Mouse (Mus musculus): ENCODE measurements at regions not wholly inside any gene's neighbourhood (a gene's known extent, or its start where the extent isn't known, plus 50 kb on each side); places are given as distances from the start of the nearest gene placed in this dataset.
A peak's percentile ranks its signal among the peaks of the same experiment; 100 is the strongest.

GRCm38 (mm10) chr9:98164489-98164888 lies 122.7 kb upstream of the Nmnat3 start:
- Histone ChIP-seq H3K27me3 (ENCODE audit: control insufficient read depth, insufficient read depth, low read length) (no peaks in the 10 kb centered on the region), H3K27ac (ENCODE audit: low read depth, low read length) (no peak overlapping the region), H3K4me1 (ENCODE audit: control insufficient read depth, insufficient read depth, low read length) (no peaks in the 10 kb centered on the region), H3K36me3 (ENCODE audit: control insufficient read depth, insufficient read depth, low read length) (no peaks in the 10 kb centered on the region), H3K9ac (replicated peaks; ENCODE audit: low read depth, low read length) (no peak overlapping the region), H3K4me3 (ENCODE audit: low read depth, low read length) (no peak overlapping the region), H3K4me2 (ENCODE audit: low read depth, low read length) (no peak overlapping the region), H3K9me3 (ENCODE audit: control insufficient read depth, low read length) (no peaks in the 10 kb centered on the region)
- 37% methylated on average over 5 of the region's 5 CpGs for WGBS
- ATAC-seq (ENCODE audit: low read depth), result no peak

DNA sequence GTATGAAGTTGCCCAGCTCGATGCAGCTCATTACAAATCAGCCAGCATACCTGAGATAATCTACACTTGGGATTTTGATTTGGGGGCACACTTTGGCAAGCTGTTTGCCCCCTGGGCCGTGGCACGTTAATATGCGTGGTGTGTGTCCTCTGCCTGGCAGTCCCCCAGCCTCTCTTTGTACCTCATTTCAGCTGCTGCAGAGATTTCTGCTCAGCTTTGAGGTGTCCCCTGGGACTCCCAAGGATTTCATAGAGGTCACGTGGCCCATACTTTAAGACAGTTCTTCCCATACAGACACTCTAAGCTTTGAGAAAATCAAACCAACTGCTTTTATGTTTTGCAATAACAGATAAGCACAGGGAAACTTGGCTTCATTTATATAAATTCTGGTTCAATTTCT lies 113.2 kb upstream of the Nmnat3 start:
- 41% methylated on average over 5 of the region's 5 CpGs for WGBS
- H3K27me3 ChIP-seq (ENCODE audit: control insufficient read depth, insufficient read depth, low read length), result no peaks in the 10 kb centered on the region

DNA sequence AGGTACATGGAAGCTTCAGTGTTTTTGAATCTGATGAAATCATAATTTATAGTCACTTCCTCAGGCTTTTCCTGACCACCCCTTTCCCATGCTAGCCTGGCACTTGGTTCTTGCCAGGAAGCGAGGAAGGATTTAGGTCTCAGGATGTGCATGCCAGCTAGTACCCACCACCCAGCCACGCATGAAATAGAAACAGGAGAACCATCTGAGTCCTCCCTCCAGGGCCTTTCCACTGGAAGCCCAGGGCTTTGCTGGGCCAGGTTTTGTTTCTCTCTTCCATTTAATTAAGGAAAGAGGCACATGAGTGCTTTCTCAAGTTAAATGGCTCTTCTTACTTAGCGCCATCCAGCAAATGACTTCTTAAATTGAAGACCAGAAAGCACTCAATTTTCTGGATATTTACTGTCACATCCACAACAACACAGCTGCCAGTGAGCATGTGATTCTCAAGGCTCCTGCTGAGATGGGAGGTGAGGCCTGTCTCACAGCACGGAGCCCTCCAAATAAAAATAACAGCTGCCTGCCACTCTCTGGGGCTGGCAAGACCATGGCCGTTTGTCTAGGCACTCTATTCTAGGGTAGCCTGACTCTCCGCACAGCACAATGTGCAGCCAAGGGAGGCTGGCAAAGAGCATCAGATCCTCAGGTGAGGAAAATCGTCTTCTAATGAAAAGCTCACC lies 110.4 kb upstream of the Nmnat3 start:
- Histone ChIP-seq H3K4me2 (ENCODE audit: low read depth, low read length) (no peak overlapping the region), H3K4me1 (ENCODE audit: control insufficient read depth, insufficient read depth, low read length) (peaks cover 10% of the 10 kb centered on the region), H3K36me3 (ENCODE audit: control insufficient read depth, insufficient read depth, low read length) (no peaks in the 10 kb centered on the region), H3K9ac (replicated peaks; ENCODE audit: low read depth, low read length) (no peak overlapping the region), H3K27me3 (ENCODE audit: control insufficient read depth, insufficient read depth, low read length) (no peaks in the 10 kb centered on the region), H3K4me3 (ENCODE audit: low read depth, low read length) (no peak overlapping the region), H3K9me3 (ENCODE audit: control insufficient read depth, low read length) (no peaks in the 10 kb centered on the region), H3K27ac (ENCODE audit: low read depth, low read length) (no peak overlapping the region)
- 41% methylated on average over 7 of the region's 7 CpGs for WGBS
- ATAC-seq (ENCODE audit: low read depth), result peak; percentile 70

More for the DNA sequence above, 113.2 kb upstream of the Nmnat3 start:
- H3K4me3 ChIP-seq (ENCODE audit: low read depth, low read length), result no peak overlapping the region
- H3K9me3 ChIP-seq (ENCODE audit: control insufficient read depth, low read length), result no peaks in the 10 kb centered on the region
- ATAC-seq (ENCODE audit: low read depth), result no peak
- no peak overlapping the region for H3K9ac ChIP-seq (replicated peaks; ENCODE audit: low read depth, low read length)
- H3K4me1 ChIP-seq (ENCODE audit: control insufficient read depth, insufficient read depth, low read length), result peaks cover 10% of the 10 kb centered on the region
- no peaks in the 10 kb centered on the region for H3K36me3 ChIP-seq (ENCODE audit: control insufficient read depth, insufficient read depth, low read length)
- H3K27ac ChIP-seq (ENCODE audit: low read depth, low read length), result no peak overlapping the region
- no peak overlapping the region for H3K4me2 ChIP-seq (ENCODE audit: low read depth, low read length)

DNA sequence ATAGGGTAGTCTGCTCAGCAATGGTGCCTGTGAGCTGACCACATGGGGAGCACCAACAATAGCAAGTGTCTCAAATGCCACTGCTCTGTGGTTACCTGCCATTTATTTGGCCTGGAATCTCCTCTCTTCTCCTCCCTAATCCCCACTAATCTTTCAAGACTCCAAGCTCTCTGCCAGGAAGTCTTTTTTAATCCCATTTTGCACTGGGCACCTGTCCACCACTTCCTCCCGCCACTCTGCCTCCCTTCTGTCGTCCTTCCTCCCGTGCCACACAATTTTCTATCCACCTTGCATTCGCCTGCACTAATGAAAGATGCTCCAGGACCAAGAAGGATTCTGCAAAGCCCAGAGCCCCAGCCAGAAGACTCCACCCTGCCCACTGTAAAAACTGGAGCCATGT lies 106.5 kb upstream of the Nmnat3 start:
- no peak overlapping the region for H3K27ac ChIP-seq (ENCODE audit: low read depth, low read length)
- 73% methylated on average over 4 of the region's 4 CpGs for WGBS
- H3K4me1 ChIP-seq (ENCODE audit: control insufficient read depth, insufficient read depth, low read length), result peaks cover 4% of the 10 kb centered on the region; the same call in 1 of the 2 replicates
- H3K9me3 ChIP-seq (ENCODE audit: control insufficient read depth, low read length), result no peaks in the 10 kb centered on the region
- no peaks in the 10 kb centered on the region for H3K27me3 ChIP-seq (ENCODE audit: control insufficient read depth, insufficient read depth, low read length)
- H3K4me3 ChIP-seq (ENCODE audit: low read depth, low read length), result no peak overlapping the region
- H3K9ac ChIP-seq (replicated peaks; ENCODE audit: low read depth, low read length), result no peak overlapping the region
- no peaks in the 10 kb centered on the region for H3K36me3 ChIP-seq (ENCODE audit: control insufficient read depth, insufficient read depth, low read length)
- H3K4me2 ChIP-seq (ENCODE audit: low read depth, low read length), result no peak overlapping the region
- ATAC-seq (ENCODE audit: low read depth), result no peak

- no peak overlapping the region for H3K4me2 ChIP-seq (ENCODE audit: low read depth, low read length)
- H3K27ac ChIP-seq (ENCODE audit: low read depth, low read length), result no peak overlapping the region
- H3K4me3 ChIP-seq (ENCODE audit: low read depth, low read length), result no peak overlapping the region
- no peaks in the 10 kb centered on the region for H3K4me1 ChIP-seq (ENCODE audit: control insufficient read depth, insufficient read depth, low read length)
- H3K27me3 ChIP-seq (ENCODE audit: control insufficient read depth, insufficient read depth, low read length), result no peaks in the 10 kb centered on the region
- no peaks in the 10 kb centered on the region for H3K36me3 ChIP-seq (ENCODE audit: control insufficient read depth, insufficient read depth, low read length)
- ATAC-seq (ENCODE audit: low read depth), result no peak
- no peak overlapping the region for H3K9ac ChIP-seq (replicated peaks; ENCODE audit: low read depth, low read length)
- 72% methylated on average over 10 of the region's 10 CpGs for WGBS
- H3K9me3 ChIP-seq (ENCODE audit: control insufficient read depth, low read length), result no peaks in the 10 kb centered on the region
Measured at GRCm38 (mm10) chr9:98186757-98187300, 100.4 kb upstream of the Nmnat3 start.

GRCm38 (mm10) chr9:98194356-98194755 lies 92.9 kb upstream of the Nmnat3 start:
- Histone ChIP-seq H3K4me2 (ENCODE audit: low read depth, low read length) (no peak overlapping the region), H3K9ac (replicated peaks; ENCODE audit: low read depth, low read length) (no peak overlapping the region), H3K4me3 (ENCODE audit: low read depth, low read length) (no peak overlapping the region), H3K9me3 (ENCODE audit: control insufficient read depth, low read length) (no peaks in the 10 kb centered on the region), H3K27me3 (ENCODE audit: control insufficient read depth, insufficient read depth, low read length) (no peaks in the 10 kb centered on the region), H3K27ac (ENCODE audit: low read depth, low read length) (no peak overlapping the region), H3K4me1 (ENCODE audit: control insufficient read depth, insufficient read depth, low read length) (no peaks in the 10 kb centered on the region), H3K36me3 (ENCODE audit: control insufficient read depth, insufficient read depth, low read length) (no peaks in the 10 kb centered on the region)
- 93% methylated on average over 2 of the region's 2 CpGs for WGBS
- no peak for ATAC-seq (ENCODE audit: low read depth)

GRCm38 (mm10) chr9:98218824-98219223 lies 68.4 kb upstream of the Nmnat3 start:
- no peaks in the 10 kb centered on the region for H3K27me3 ChIP-seq (ENCODE audit: control insufficient read depth, insufficient read depth, low read length)
- 50% methylated on average over 2 of the region's 2 CpGs for whole genome bisulfite sequencing
- no peak overlapping the region for H3K27ac ChIP-seq (ENCODE audit: low read depth, low read length)
- no peaks in the 10 kb centered on the region for H3K36me3 ChIP-seq (ENCODE audit: control insufficient read depth, insufficient read depth, low read length)
- H3K4me3 ChIP-seq (ENCODE audit: low read depth, low read length), result no peak overlapping the region
- no peak overlapping the region for H3K9ac ChIP-seq (replicated peaks; ENCODE audit: low read depth, low read length)
- no peaks in the 10 kb centered on the region for H3K9me3 ChIP-seq (ENCODE audit: control insufficient read depth, low read length)
- ATAC-seq (ENCODE audit: low read depth), result no peak
- 0 out of 2 replicates have a peak, but pooled peaks cover 3% of the 10 kb centered on the region for H3K4me1 ChIP-seq (ENCODE audit: control insufficient read depth, insufficient read depth, low read length)
- H3K4me2 ChIP-seq (ENCODE audit: low read depth, low read length), result no peak overlapping the region

- peak; percentile 46; the same call in 1 of the 2 replicates for ATAC-seq (ENCODE audit: low read depth)
- WGBS, result 24% methylated on average over 8 of the region's 8 CpGs
- Histone ChIP-seq H3K9ac (replicated peaks; ENCODE audit: low read depth, low read length) (no peak overlapping the region), H3K36me3 (ENCODE audit: control insufficient read depth, insufficient read depth, low read length) (no peaks in the 10 kb centered on the region), H3K4me3 (ENCODE audit: low read depth, low read length) (no peak overlapping the region), H3K9me3 (ENCODE audit: control insufficient read depth, low read length) (no peaks in the 10 kb centered on the region), H3K4me1 (ENCODE audit: control insufficient read depth, insufficient read depth, low read length) (0 out of 2 replicates have a peak, but pooled peaks cover 3% of the 10 kb centered on the region), H3K27ac (ENCODE audit: low read depth, low read length) (no peak overlapping the region), H3K27me3 (ENCODE audit: control insufficient read depth, insufficient read depth, low read length) (no peaks in the 10 kb centered on the region), H3K4me2 (ENCODE audit: low read depth, low read length) (no peak overlapping the region)
Measured at GRCm38 (mm10) chr9:98220367-98220766, 66.9 kb upstream of the Nmnat3 start.

- Histone ChIP-seq H3K27ac (ENCODE audit: low read depth, low read length) (no peak overlapping the region), H3K36me3 (ENCODE audit: control insufficient read depth, insufficient read depth, low read length) (no peaks in the 10 kb centered on the region), H3K9ac (replicated peaks; ENCODE audit: low read depth, low read length) (no peak overlapping the region), H3K27me3 (ENCODE audit: control insufficient read depth, insufficient read depth, low read length) (no peaks in the 10 kb centered on the region), H3K4me3 (ENCODE audit: low read depth, low read length) (no peak overlapping the region), H3K9me3 (ENCODE audit: control insufficient read depth, low read length) (no peaks in the 10 kb centered on the region), H3K4me2 (ENCODE audit: low read depth, low read length) (no peak overlapping the region), H3K4me1 (ENCODE audit: control insufficient read depth, insufficient read depth, low read length) (0 out of 2 replicates have a peak, but pooled peaks cover 3% of the 10 kb centered on the region)
- 14% methylated on average over 1 of the region's 1 CpGs for WGBS
- ATAC-seq (ENCODE audit: low read depth), result no peak; the same call in 1 of the 2 replicates
Measured at GRCm38 (mm10) chr9:98221766-98222165, 65.5 kb upstream of the Nmnat3 start.
